Mouse (Mus musculus) limb, embryonic 12.5 days (tissue): Measurements from ENCODE around the gene Olfr1396. TPM values are rescaled to one million over a fixed set of nuclear protein-coding genes. Genes with fewer than 3 reads are reported as not detected.

ENCODE experiments used
- ATAC-seq: fragments of 200-750 bp; cut with Nextera tagmentation; 2 replicates; pipeline ENCODE4 v1.8.0; 2017; ENCODE audit warnings: low read depth, moderate TSS enrichment; ENCODE audit not compliant: insufficient number of reproducible peaks, insufficient read depth, low FRiP score, low TSS enrichment
- H3K27ac ChIP-seq: fragments of 300-500 bp; sonication (generic); 2 replicates; pipeline ENCODE4 v1.5.1; 2016; ENCODE audit warnings: mild to moderate bottlenecking, moderate library complexity
- H3K27me3 ChIP-seq: fragments of 300-500 bp; sonication (generic); 2 replicates; pipeline ENCODE4 v1.6.1; 2016; ENCODE audit warnings: mild to moderate bottlenecking, moderate library complexity
- H3K36me3 ChIP-seq: fragments of 300-500 bp; sonication (generic); 2 replicates; pipeline ENCODE4 v1.6.1; 2016; ENCODE audit warnings: mild to moderate bottlenecking, moderate library complexity
- H3K4me1 ChIP-seq: fragments of 300-500 bp; sonication (generic); replicated peaks from 2 replicates; pipeline ENCODE4 v1.6.1; 2016
- H3K4me2 ChIP-seq: fragments of 300-500 bp; sonication (generic); 2 replicates; pipeline ENCODE4 v1.6.1; 2016; ENCODE audit warnings: mild to moderate bottlenecking, moderate library complexity
- H3K4me3 ChIP-seq: fragments of 300-500 bp; sonication (generic); replicated peaks from 2 replicates; pipeline ENCODE4 v1.5.1; 2016; ENCODE audit warnings: mild to moderate bottlenecking
- H3K9ac ChIP-seq: fragments of 300-500 bp; sonication (generic); replicated peaks from 2 replicates; pipeline ENCODE4 v1.6.1; 2016; ENCODE audit warnings: mild to moderate bottlenecking, moderate library complexity
- H3K9me3 ChIP-seq: fragments of 300-500 bp; sonication (generic); 2 replicates; pipeline ENCODE4 v1.6.1; 2016; ENCODE audit warnings: mild to moderate bottlenecking, moderate library complexity
- WGBS: fragments of 180-500 bp; shearing (Covaris S2); methylation state at CpG from one replicate; pipeline ENCODE4 v1.1.7; 2016; 5-methylcytosine and 5-hydroxymethylcytosine counted together
- polyA plus RNA-seq: library from polyadenylated mRNA; unstranded; fragments of >200 nt; fragmentation: Nextera tagmentation; extraction: Ambion mirVana; gene quantifications from 2 replicates; pipeline ENCODE4 v1.2.1, GENCODE M21; 2016

Olfr1396 gene
- polyA plus RNA-seq = not detected in 2 replicates

DNA sequence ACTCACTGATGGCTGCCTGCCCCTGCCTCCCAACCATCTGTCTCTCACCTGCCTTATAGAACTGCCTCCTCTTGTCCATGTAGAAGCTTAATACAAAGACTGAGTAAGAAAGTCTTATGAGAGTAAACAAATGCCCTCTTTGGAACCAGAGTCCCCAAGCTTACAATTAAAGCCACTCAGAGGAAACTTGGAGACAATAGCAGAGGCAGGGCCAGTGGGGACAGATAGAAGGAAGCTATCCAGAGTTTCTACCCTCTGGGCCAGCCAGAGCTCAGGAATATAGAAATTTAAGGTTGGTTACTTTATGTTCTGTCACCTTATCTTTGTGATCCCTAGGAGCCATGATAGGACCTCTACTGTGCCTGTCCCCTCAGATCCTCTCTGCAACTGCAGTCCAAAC, at the start of gene Olfr1396:
Gene Olfr1396, minus strand, starts transcription at position 101 of the 400 bp plus-strand sequence.
- no peaks in the 10 kb centered on the region for H3K27me3 ChIP-seq
- H3K9ac ChIP-seq = no peak within 1 kb of the TSS
- no peaks in the 10 kb centered on the region for H3K4me1 ChIP-seq
- H3K9me3 ChIP-seq = no peaks in the 10 kb centered on the region
- no peak within 1 kb of the TSS for H3K4me3 ChIP-seq
- no peak within 1 kb of the TSS for H3K27ac ChIP-seq
- H3K4me2 ChIP-seq = no peak within 1 kb of the TSS
- no peak for ATAC-seq
- H3K36me3 ChIP-seq = no peaks in the 10 kb centered on the region

DNA sequence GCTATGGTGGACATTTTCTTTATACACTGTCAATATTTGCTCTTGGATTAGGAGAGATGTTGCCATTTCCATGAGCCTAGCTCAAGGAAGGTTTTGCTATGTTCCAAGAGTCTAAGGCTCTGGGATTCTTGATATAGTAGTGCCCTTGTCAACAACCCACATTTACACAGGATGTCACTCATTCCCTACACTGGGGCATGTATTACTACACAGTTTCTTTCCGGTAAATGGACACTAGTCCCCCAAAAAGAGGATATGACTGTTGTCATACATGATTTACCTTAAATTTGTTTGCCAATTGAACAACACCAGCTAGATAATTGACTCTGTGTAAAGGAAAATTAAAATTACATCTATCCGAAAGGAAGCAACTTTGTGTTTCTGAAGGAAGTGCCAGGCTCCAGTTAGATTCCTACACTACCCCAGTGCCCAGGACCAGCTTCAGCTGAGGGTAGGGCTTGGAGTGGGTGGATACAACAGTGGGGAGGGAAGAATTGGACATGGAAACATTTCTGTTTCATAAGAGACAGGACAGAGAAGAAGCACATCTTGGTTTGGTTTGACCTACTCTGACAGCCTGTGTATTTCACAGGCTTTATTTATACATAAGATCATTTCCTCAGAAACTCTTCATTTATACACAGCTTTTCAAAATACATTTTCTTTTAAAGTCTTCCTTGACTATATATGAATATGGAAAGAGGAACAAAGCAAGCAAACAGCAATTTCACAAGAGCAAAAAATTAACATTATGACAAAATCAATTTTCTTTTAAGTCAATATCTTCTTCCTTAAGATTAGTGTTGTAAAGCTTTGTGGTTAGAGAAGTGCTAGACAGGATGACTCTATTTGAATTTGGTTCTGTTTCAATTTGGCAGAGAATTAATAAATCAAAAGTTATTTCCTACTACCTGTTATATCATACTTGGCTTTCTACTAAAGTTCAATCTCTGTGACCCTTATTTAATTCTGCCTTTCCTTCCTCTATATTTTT, 42.4 kb upstream of the Olfr1396 start:
- WGBS = 92% methylated on average over 2 of the region's 2 CpGs
- no peak for ATAC-seq
- Histone ChIP-seq H3K4me1 (no peaks in the 10 kb centered on the region), H3K36me3 (no peaks in the 10 kb centered on the region), H3K9me3 (no peaks in the 10 kb centered on the region), H3K27me3 (no peaks in the 10 kb centered on the region), H3K4me3 (no peak overlapping the region), H3K9ac (no peak overlapping the region), H3K27ac (no peak overlapping the region), H3K4me2 (no peak overlapping the region)

DNA sequence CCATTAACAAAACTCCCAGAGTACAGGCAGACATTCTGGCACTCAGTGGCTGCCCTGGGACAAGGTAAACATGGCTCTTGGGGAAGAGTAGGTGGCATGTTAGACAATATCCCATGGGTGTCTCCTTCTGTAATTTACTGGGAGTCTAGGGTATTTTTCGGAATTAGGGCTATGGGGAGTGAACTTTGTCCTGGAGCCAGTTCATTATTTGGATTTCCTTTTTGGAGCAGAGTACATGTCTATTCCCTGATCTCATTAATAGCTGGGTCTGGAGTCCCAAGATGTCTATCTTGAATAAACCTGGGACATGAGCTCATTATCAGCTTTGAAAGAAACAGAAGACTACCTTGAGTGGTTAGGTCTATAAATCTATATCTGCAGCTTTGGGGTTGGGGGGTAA, 39.4 kb upstream of the Olfr1396 start, which contains the start of gene Olfr1394:
Gene Olfr1394, plus strand, starts transcription at position 301 of the 400 bp plus-strand sequence.
- Histone ChIP-seq H3K27me3 (no peaks in the 10 kb centered on the region), H3K36me3 (no peaks in the 10 kb centered on the region), H3K9ac (no peak within 1 kb of the TSS), H3K9me3 (no peaks in the 10 kb centered on the region), H3K4me2 (no peak within 1 kb of the TSS), H3K27ac (no peak within 1 kb of the TSS), H3K4me1 (no peaks in the 10 kb centered on the region), H3K4me3 (no peak within 1 kb of the TSS)
- WGBS = 79% methylated on average over 1 of the region's 1 CpGs
- ATAC-seq = no peak

DNA sequence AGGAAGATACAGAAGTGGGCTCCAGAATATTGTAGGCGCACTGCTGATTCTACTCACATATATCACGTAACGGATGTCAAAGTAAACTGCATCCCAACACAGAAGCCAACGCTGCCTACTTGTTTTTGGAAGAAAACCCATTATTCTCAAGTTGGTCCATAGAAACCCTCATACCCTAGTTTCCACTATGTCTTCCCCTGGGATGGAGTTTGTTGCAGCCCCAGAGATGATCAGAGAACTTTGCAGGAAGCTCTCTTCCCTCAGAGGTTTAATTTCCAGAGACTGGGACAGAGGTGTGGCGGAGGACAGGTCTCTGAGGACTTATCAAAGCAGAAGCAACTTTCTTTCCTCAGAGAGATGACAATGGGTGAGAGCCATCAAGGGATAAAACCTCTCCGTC, 27.3 kb upstream of the Olfr1396 start, which contains the start of gene Olfr1395:
Gene Olfr1395, plus strand, starts transcription at position 301 of the 400 bp plus-strand sequence.
- H3K27ac ChIP-seq = no peak within 1 kb of the TSS

DNA sequence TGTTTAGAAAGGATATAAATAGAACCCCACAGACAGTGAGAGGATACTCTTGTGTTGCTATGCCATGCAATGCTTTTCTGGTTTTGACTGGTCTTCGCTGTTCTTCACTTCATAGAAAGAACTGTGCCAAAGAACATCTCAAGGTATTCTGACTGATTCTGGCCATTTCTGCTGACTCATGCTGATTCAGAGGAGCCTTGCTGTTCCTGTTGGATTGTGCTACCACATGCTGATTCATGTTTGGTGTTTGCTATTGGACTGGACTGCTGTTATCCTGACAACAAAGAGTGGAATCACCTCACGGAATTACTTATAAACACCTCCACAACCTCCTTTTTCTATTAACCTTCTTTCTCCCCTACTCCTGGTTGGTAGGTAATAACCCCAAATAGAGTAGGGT, 9.5 kb upstream of the Olfr1396 start:
- no peak overlapping the region for H3K9ac ChIP-seq

More for the DNA sequence above, 27.3 kb upstream of the Olfr1396 start, which contains the start of gene Olfr1395:
- H3K4me3 ChIP-seq = no peak within 1 kb of the TSS
- no peak within 1 kb of the TSS for H3K4me2 ChIP-seq
- H3K9me3 ChIP-seq = no peaks in the 10 kb centered on the region
- no peaks in the 10 kb centered on the region for H3K36me3 ChIP-seq
- no peaks in the 10 kb centered on the region for H3K4me1 ChIP-seq
- no peak within 1 kb of the TSS for H3K9ac ChIP-seq
- WGBS = 90% methylated on average over 6 of the region's 6 CpGs
- no peaks in the 10 kb centered on the region for H3K27me3 ChIP-seq
- no peak for ATAC-seq

DNA sequence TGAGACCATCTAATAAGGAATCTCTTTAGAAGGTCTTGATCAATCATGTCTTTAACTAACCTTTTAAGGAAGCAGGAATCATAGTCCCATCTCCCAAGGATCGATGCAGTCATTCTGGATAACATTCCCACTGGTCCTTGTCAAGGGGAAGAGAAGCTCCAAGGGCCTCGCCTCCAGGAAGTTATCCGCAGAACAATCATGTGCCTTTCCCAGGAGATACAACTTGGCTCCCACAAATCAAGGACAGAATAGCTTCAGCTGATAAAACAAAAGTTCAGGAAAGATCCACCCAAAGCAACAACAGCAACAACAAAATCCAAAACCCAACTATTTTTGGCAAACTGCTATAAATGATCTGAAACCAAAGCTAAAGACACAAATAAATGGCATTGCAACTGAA, 5.0 kb upstream of the Olfr1396 start:
- Histone ChIP-seq H3K9ac (no peak overlapping the region), H3K4me2 (no peak overlapping the region), H3K27me3 (no peaks in the 10 kb centered on the region), H3K27ac (no peak overlapping the region), H3K4me1 (no peaks in the 10 kb centered on the region), H3K4me3 (no peak overlapping the region), H3K36me3 (no peaks in the 10 kb centered on the region), H3K9me3 (no peaks in the 10 kb centered on the region)
- WGBS = 86% methylated on average over 3 of the region's 3 CpGs
- ATAC-seq = no peak

More for the DNA sequence above, 9.5 kb upstream of the Olfr1396 start:
- H3K27me3 ChIP-seq = no peaks in the 10 kb centered on the region
- no peaks in the 10 kb centered on the region for H3K4me1 ChIP-seq
- H3K9me3 ChIP-seq = no peaks in the 10 kb centered on the region
- no peak overlapping the region for H3K27ac ChIP-seq
- no peak overlapping the region for H3K4me3 ChIP-seq
- H3K4me2 ChIP-seq = no peak overlapping the region
- no peaks in the 10 kb centered on the region for H3K36me3 ChIP-seq
- ATAC-seq = no peak
- 87% methylated on average over 2 of the region's 2 CpGs for WGBS

DNA sequence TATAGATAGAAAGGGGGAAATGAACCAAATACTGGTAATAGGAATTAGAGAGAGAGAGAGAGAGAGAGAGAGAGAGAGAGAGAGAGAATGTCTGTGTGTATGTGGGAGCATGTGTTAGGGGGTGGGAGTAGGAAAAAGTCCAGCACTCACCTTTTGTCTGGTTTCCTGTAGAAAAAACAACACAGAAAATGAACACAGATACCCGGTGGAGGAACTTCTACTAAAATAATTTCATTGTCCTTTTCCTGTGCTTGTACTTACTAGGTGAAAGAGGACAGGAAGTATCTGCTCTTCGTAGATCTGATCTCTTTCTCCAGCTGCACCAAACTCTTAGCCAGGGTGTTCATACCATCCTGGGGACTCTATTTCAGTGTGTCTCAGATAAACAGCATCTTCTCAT, 516 bp downstream of the Olfr1396 start:
- Histone ChIP-seq H3K4me3 (no peak overlapping the region), H3K4me1 (no peaks in the 10 kb centered on the region), H3K4me2 (no peak overlapping the region), H3K9me3 (no peaks in the 10 kb centered on the region), H3K36me3 (no peaks in the 10 kb centered on the region), H3K9ac (no peak overlapping the region), H3K27ac (no peak overlapping the region), H3K27me3 (no peaks in the 10 kb centered on the region)
- ATAC-seq = no peak
- WGBS = 66% methylated on average over 2 of the region's 2 CpGs

DNA sequence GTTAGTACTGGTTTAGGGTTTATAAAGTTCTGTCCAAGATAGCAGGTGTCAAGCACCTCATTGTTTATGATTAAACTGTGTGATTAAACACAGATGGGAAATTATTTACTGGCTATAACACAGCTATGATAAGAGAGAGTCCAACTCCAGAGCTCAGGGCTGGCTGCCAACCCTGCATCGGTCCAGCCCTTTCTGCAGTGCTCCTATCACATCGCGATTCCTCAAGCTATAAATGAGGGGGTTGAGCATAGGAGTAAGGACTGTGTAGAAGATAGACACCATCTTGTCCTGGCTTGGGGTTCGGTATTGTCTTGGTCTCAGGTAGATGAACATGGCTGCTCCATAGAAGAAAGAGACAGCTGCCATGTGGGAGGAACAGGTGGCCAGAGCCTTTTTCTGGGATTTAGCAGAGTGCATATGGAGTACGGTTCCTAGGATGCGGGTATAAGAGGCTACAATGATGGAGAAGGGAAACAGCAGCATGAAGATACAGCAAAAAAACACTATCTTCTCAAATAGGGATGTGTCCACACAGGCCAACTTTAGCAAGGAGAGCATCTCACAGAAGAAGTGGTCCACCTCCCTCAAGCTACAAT, 2.0 kb downstream of the Olfr1396 start:
- Histone ChIP-seq H3K27ac (no peak overlapping the region), H3K4me3 (no peak overlapping the region), H3K9ac (no peak overlapping the region), H3K36me3 (no peaks in the 10 kb centered on the region), H3K4me1 (no peaks in the 10 kb centered on the region), H3K4me2 (no peak overlapping the region), H3K9me3 (no peaks in the 10 kb centered on the region), H3K27me3 (no peaks in the 10 kb centered on the region)
- ATAC-seq = no peak
- WGBS = 84% methylated on average over 6 of the region's 6 CpGs

DNA sequence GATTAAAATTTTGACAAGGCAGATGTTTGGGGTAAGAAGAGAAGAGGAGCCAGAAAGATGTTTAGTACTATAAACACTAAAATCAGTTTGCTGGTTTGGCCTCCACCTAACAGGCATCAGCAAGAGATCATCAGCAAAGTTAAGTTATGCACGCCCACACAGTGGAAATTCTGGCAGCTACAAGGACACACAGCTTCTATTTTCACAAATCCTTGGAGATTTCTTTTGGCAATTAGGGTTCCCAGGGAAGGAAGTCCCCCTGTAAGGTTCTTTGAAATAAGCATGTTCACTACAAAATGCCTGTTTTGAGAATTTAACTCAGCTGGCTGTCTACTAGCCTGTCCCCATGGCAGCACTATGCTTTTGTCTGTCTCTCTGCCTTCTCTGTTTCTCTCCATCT, 3.7 kb downstream of the Olfr1396 start:
- Histone ChIP-seq H3K4me3 (no peak overlapping the region), H3K4me2 (no peak overlapping the region), H3K4me1 (no peaks in the 10 kb centered on the region), H3K9me3 (no peaks in the 10 kb centered on the region), H3K27ac (no peak overlapping the region), H3K36me3 (no peaks in the 10 kb centered on the region), H3K27me3 (no peaks in the 10 kb centered on the region), H3K9ac (no peak overlapping the region)
- no peak for ATAC-seq
- 66% methylated on average over 1 of the region's 1 CpGs for WGBS

DNA sequence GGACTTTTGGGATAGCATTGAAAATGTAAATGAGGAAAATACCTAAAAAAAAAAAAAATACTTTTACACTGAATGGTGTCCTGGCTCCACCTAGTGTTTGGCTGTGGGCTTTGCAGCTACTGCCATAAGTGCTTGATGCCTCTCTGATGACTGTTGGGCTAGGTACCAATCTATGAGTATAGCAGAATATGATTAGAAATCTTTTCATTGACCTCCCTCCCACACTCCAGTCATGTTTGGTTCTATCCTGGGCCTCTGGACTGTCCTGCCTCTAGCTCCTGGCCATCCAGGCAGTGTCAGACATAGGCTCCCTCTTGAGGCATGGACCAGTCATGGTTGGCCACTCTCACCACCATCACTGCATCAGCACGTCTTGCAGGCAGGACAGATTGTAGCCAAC, 5.8 kb downstream of the Olfr1396 start:
- Histone ChIP-seq H3K36me3 (no peaks in the 10 kb centered on the region), H3K4me2 (no peak overlapping the region), H3K27ac (no peak overlapping the region), H3K4me1 (no peaks in the 10 kb centered on the region), H3K27me3 (no peaks in the 10 kb centered on the region), H3K4me3 (no peak overlapping the region), H3K9me3 (no peaks in the 10 kb centered on the region), H3K9ac (no peak overlapping the region)
- ATAC-seq = no peak
- 45% methylated on average over 1 of the region's 1 CpGs for WGBS

DNA sequence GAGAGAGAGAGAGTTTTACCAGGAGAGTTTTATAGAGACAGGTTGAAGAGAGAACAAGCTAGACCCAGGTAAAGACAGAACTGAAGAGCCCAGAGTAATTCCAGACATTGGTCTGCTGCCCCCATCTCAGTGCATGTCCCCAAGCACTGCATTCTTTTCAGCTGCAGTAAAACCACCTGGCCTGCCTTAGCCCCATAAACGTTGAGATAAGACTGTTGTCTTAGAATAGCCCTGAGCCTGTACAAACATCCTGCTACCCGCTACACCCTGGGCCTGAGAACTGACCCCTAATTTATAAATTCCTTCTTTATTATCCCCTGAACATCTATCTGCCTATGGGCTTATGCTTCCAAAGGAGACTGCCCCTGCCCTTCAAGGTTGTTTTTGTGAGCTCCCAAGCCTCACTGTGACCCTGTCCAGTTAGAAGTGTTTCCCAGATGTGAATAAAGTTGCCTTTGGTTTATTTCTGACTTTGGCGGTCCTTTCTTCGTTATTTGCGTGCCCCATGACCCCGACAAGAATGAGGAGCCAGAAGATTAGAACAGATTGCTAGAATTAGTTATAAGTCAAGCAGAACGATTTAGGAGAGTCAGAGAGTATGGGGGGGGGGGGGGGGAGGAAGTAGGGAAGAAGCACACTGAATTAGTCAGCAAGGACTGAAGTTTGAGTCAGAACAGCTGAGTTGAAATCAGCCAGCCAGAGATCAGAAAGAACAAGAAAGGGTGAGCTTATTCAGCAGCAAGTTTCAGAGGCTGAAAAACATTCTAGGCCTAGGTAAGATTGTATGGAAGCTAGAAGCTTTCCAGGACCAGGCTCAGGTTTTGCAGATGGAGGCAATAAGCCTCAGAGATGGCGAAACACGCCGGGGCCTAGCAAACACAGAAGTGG, 6.8 kb downstream of the Olfr1396 start:
- H3K27me3 ChIP-seq = no peaks in the 10 kb centered on the region
- H3K4me1 ChIP-seq = no peaks in the 10 kb centered on the region
- 52% methylated on average over 10 of the region's 10 CpGs for WGBS
- no peaks in the 10 kb centered on the region for H3K9me3 ChIP-seq
- no peak overlapping the region for H3K4me2 ChIP-seq
- no peak for ATAC-seq
- no peak overlapping the region for H3K4me3 ChIP-seq
- no peak overlapping the region for H3K27ac ChIP-seq
- H3K9ac ChIP-seq = no peak overlapping the region
- H3K36me3 ChIP-seq = no peaks in the 10 kb centered on the region
